Mouse (Mus musculus) embryonic facial prominence, embryonic 13.5 days (tissue): ENCODE results near the gene Nfx1. TPM values are rescaled to one million over a fixed set of nuclear protein-coding genes. Genes with fewer than 3 reads are reported as not detected.
A peak's percentile ranks its signal among the peaks of the same experiment; 100 is the strongest.

Experiments
- ATAC-seq: fragments of 200-750 bp; cut with Nextera tagmentation; 2 replicates; pipeline ENCODE4 v1.8.0; 2017; ENCODE audit warnings: low read depth; ENCODE audit not compliant: insufficient number of reproducible peaks, insufficient read depth, low FRiP score, low TSS enrichment
- H3K27ac ChIP-seq: fragments of 300-500 bp; sonication (generic); 2 replicates; pipeline ENCODE4 v1.5.1; 2015; ENCODE audit warnings: moderate library complexity, mild to moderate bottlenecking, inconsistent platforms
- H3K27me3 ChIP-seq: fragments of 300-500 bp; sonication (generic); 2 replicates; pipeline ENCODE4 v1.6.1; 2015; ENCODE audit warnings: mild to moderate bottlenecking, inconsistent platforms
- H3K36me3 ChIP-seq: fragments of 300-500 bp; sonication (generic); 2 replicates; pipeline ENCODE4 v1.6.1; 2015; ENCODE audit warnings: mild to moderate bottlenecking, inconsistent platforms
- H3K4me1 ChIP-seq: fragments of 300-500 bp; sonication (generic); 2 replicates; pipeline ENCODE4 v1.6.1; 2015; ENCODE audit warnings: inconsistent platforms
- H3K4me2 ChIP-seq: fragments of 300-500 bp; sonication (generic); 2 replicates; pipeline ENCODE4 v1.6.1; 2015; ENCODE audit warnings: moderate library complexity, mild to moderate bottlenecking, inconsistent platforms
- H3K4me3 ChIP-seq: fragments of 300-500 bp; sonication (generic); 2 replicates; pipeline ENCODE4 v1.5.1; 2015; ENCODE audit warnings: mild to moderate bottlenecking, inconsistent platforms
- H3K9ac ChIP-seq: fragments of 300-500 bp; sonication (generic); 2 replicates; pipeline ENCODE4 v1.6.1; 2015; ENCODE audit warnings: mild to moderate bottlenecking, inconsistent platforms
- H3K9me3 ChIP-seq: fragments of 300-500 bp; sonication (generic); 2 replicates; pipeline ENCODE4 v1.6.1; 2016; ENCODE audit warnings: inconsistent platforms
- WGBS: fragments of 180-500 bp; shearing (Covaris S2); methylation state at CpG from one replicate; pipeline ENCODE4 v1.1.7; 2015; ENCODE audit warnings: mixed read lengths; 5-methylcytosine and 5-hydroxymethylcytosine counted together
- microRNA-seq: library from miRNA; unstranded; fragments of <30 nt; microRNA quantifications from one replicate; pipeline ENCODE4, GENCODE M21; 2016
- polyA plus RNA-seq: library from polyadenylated mRNA; unstranded; fragments of >200 nt; fragmentation: Nextera tagmentation; extraction: Ambion mirVana; gene quantifications from 2 replicates; pipeline ENCODE4 v1.2.1, GENCODE M21; 2015

The Nfx1 gene
- polyA plus RNA-seq, 1 experiment from 2014 or later: 101 TPM

- no peak overlapping the region for H3K9ac ChIP-seq
- 79% methylated on average over 12 of the region's 12 CpGs for WGBS
- H3K36me3 ChIP-seq: no peaks in the 10 kb centered on the region
- H3K27ac ChIP-seq: no peak overlapping the region
- no peak overlapping the region for H3K4me2 ChIP-seq
- no peak overlapping the region for H3K4me3 ChIP-seq
- no peak for ATAC-seq
- H3K4me1 ChIP-seq: no peaks in the 10 kb centered on the region
- H3K27me3 ChIP-seq: no peaks in the 10 kb centered on the region
- no peaks in the 10 kb centered on the region for H3K9me3 ChIP-seq
These were observed 102.5 kb downstream of the Nfx1 start for GRCm38 (mm10) chr4:41073008-41073817.

- WGBS: 68% methylated on average over 6 of the region's 6 CpGs
- no peak overlapping the region for H3K4me2 ChIP-seq
- no peak for ATAC-seq
These were observed 103.8 kb downstream of the Nfx1 start for GRCm38 (mm10) chr4:41074461-41074860.

More at GRCm38 (mm10) chr4:41074461-41074860, 103.8 kb downstream of the Nfx1 start:
- Histone ChIP-seq H3K27me3 (no peaks in the 10 kb centered on the region), H3K9me3 (no peaks in the 10 kb centered on the region), H3K36me3 (no peaks in the 10 kb centered on the region), H3K9ac (no peak overlapping the region), H3K4me3 (no peak overlapping the region), H3K4me1 (no peaks in the 10 kb centered on the region), H3K27ac (no peak overlapping the region)

Small RNA genes lying within 50 kb of the gene (microRNA-seq; reads per million reads assigned to microRNA genes)
- gene Mir3094: 2.0 reads per million, percentile 4 among the genes with 10 or more reads in this experiment

Other genes starting within 250 kb of the Nfx1 start
- 435 and 438 TPM in 2 replicates for gene Dnaja1, start 248.8 kb upstream of the Nfx1 start, polyA plus RNA-seq
- 147 TPM in 2 replicates for gene Smu1, start 213.0 kb upstream of the Nfx1 start, polyA plus RNA-seq
- gene B4galt1, start 116.9 kb upstream of the Nfx1 start, polyA plus RNA-seq: 39.7 and 39.9 TPM in 2 replicates
- not detected in 2 replicates for gene Spink4, start 50.9 kb upstream of the Nfx1 start, polyA plus RNA-seq
- gene Bag1, start 22.6 kb upstream of the Nfx1 start, polyA plus RNA-seq: 233 and 253 TPM in 2 replicates
- 114 and 129 TPM in 2 replicates for gene Chmp5, start 22.5 kb upstream of the Nfx1 start, polyA plus RNA-seq
- 0.10 and 0.30 TPM in 2 replicates for gene Aqp7, start 77.2 kb downstream of the Nfx1 start, polyA plus RNA-seq
- 20.0 and 27.9 TPM in 2 replicates for gene Aqp3, start 127.3 kb downstream of the Nfx1 start, polyA plus RNA-seq
- gene Nol6, start 153.5 kb downstream of the Nfx1 start, polyA plus RNA-seq: 25.3 and 27.9 TPM in 2 replicates
- 93.3 and 94.0 TPM in 2 replicates for gene Ube2r2, start 164.8 kb downstream of the Nfx1 start, polyA plus RNA-seq